Mouse (Mus musculus): ENCODE results near the gene Tmc5.

Tmc5 gene

DNA sequence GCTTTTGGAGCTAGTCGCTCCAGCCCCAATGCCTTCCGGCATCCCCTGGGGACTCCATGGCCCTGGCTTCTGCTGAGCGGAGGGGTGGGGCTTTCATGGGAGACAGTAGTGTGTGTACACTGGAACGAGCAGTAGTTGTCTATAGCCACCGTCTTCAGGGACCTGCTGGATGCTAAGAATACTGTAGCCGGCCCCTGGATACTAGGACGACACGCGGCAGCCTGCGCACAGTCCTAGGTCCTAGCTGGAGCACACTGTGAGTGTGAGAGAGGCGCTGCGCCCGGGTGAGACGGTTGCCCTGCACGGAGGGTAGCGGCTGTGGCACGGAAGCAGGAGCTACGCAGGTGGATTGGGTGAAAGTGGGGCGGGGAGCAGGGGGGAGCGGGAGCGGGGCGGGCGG is at the start of gene Tmc5:
Tmc5 (plus strand) TSS at position 97 of the 400 bp plus-strand sequence.
- in situ Hi-C loops (cut with MseI, MboI) = loop anchor here (5.0 kb wide), 1 partner anchor 90 kb away; no protein-coding TSS in a partner anchor

DNA sequence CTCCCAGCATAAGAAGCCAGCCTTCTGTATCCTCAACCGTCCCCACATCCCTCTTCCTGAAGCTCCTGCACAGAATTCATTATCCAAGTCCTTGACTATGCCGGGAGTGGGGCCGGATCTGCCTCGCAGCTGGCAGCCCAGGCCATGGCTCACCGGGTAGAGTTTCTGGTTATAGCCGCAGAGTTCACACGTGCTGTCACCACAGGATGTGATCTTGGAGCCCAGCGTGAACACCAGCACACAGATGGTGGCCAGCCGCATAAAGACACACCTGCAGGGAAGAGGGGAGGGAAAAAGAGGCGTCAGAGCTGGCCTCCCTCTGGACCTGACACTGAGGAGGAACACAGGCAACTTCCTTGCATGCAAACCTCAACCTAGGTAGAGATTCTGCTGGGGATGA is 49.6 kb upstream of the Tmc5 start:
- in situ Hi-C loops (cut with MseI, MboI) = no loop called here

DNA sequence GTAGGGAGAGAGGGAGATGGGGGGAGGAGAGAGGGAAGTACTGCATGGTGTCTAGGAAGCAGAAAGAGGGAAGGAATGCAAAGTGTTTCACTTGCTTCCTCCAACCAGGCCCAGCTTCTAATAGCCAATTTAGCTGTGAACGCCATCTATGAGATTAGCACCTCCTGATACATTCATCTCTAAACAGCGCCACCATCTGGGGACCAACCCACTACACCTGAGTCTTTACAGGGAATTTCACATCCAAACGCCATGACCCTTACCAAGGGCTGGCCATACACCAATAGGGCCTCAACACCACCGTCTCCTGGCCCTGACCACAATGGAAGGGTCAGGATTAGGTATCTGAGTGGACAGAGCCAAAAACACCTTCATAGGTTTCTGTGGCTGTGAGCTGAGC is 43.2 kb upstream of the Tmc5 start:
- in situ Hi-C loops (cut with MseI, MboI) = no loop called here

DNA sequence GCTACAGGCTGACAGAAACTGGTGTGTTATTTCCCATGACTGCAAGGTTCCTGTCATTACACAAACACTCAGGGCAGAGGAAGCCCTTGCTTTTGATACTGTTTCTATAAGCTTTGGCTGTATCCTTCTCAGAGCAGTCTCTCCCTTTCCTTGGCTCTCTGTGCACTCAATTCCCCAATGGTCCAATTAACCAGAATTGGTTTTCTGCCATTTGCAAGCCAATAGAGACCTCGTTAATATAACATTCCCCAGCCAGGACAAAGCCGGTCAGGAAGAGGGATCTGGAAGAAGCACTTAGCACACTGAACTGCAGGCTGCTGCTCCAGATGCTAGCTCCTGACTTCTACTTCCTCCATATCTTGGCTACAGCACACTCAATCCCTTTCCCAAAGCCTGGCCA is 42.8 kb upstream of the Tmc5 start:
- in situ Hi-C loops (cut with MseI, MboI) = no loop called here

DNA sequence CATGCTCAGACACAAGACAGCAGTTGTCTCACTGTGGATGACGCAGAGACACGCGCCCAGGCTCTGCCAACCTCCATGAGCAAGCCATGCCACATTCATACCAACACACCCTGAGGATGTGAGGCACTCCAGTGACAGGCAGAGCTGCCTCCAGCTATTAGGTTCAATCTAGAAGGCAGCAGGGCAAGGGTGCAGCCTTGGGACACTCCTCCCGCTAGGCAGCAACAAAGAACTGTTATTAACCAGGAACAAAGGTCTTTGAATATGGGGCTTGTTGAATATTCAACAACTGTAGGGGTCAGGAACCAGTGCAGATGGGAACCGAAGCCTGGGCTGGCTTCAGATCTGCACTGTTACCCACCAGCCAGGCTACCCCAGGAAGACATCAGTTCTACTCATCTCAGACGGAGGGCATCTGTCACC is 28.0 kb upstream of the Tmc5 start:
- in situ Hi-C loops (cut with MseI, MboI) = no loop called here

DNA sequence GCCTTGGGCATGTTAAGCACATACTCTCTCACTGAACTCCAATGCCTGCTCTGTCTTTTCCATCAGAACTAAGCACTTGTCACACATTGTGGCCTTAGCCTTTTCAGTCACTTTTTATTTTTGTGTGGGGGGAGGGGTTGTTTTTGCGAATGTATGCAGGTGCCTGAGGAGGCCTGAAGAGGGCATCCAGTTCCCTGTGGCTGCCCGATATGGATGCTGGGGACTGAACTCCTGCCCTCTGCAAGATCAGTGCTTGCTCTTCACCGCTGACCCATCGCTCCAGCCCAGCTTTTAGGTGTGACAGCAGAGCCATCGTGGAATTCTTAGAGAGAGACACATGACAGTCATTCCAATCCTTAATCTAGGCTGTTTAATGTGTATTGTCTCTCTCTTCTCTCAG is 25.7 kb upstream of the Tmc5 start:
- in situ Hi-C loops (cut with MseI, MboI) = no loop called here

DNA sequence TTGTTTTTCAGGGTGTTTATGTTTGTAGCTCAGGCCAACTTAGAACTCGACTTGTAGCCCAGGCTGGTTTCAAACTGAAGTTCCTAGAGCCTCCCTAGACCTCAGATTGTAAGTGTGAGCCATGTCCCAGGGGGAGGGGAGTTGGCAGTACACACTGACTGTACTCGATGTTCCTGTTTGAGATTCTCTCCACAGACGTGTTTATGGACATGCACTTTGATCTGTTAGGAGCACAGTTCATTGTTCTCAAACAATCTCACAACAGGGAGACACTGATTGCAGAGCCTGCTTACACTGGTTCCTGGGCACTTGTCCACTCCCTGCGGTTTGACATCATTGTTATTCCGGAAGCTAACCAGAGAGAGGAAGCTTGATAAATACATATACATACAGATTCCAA is 25.1 kb upstream of the Tmc5 start:
- in situ Hi-C loops (cut with MseI, MboI) = no loop called here

DNA sequence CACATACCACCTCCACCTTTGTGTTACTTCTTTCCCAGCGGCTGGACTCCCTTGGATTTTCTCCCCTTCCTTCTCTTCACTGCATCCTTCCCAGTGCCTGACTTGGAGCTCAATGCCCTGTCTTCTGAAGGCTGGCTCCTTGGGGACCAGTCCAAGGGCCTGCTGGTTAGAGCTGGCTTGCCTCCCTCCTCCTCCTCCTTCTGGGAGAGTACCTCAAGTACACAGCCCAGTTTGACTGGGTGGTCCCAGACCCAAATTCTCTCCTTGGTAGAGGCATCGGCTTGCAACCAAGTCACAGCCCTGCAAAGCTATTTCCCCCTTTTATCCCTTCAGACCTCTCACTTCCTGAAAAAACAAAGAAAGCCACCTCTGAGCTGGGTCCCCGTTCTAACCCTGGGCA is 18.8 kb upstream of the Tmc5 start:
- in situ Hi-C loops (cut with MseI, MboI) = no loop called here

DNA sequence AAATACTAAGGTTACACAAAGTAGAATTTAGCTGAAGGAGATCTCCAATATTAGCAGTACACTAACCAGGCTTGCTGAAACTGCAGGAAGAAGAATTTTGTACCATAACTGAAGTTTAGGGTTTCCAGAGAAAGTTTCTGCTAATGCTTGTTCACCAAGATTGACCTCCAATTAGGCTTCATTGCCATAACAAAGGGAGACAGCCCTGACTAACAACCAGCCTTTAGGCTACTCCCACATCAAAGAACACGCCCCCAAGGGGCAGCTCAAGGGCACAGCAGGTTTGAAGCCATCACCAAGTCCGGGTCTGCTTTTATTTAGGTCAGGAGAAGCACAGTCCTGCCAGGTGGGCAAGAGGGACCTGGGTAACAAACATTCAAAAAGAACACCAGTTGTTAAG is 17.2 kb upstream of the Tmc5 start:
- in situ Hi-C loops (cut with MseI, MboI) = no loop called here

DNA sequence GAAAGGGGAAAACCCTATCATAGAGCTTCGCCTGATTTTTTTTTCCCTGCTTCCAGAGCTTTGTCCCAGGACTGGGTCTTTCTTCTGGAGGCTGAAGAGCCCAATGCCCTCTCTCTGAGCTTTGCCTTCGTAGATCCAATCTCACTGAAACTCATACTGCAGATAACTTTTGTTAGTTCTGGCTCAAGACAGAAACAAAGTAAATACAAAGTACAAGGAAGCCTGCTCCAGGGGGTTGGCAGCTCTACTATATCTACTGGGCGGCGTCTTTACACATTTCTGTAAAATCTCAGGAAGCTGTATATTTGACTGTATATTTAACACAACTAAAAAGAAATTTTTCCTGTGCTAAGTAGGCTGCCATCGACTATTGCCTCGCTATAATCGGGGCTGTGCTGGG is 13.3 kb upstream of the Tmc5 start:
- in situ Hi-C loops (cut with MseI, MboI) = no loop called here

DNA sequence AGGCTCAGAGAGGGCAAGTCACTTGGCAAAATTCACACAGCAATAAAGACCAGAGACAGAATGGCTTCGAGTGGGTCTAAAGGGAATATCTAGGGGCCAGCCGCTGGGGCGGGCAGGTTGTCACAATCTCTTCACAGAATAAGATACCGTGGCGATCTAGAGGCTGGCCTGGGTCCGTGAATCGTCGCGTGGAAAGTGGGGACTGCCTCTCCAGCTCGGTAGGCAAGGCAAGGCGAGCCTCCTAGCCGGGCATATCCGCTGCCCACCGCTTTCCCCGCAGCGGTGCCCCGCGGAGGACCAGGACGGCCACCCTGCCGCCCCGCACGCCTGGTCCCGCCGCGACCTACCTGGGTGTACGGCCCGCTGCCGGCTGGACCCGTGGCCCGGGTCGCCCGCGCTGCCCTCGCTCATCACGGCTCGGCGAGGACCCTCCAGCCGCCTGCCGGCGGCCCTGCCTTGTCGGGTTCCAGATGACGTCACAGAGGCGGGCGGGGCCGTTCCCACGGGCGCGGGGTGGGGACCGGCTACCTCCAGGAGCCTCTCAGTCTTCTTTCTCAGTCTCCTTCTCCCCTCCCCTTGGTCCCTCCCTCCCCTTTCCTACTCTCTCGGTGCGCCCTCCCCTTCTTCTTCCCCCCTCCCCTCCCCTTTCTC is 12.7 kb upstream of the Tmc5 start, which contains the start of gene Tmc7:
Tmc7 (minus strand) TSS at position 480 of the 651 bp plus-strand sequence.
- in situ Hi-C loops (cut with MseI, MboI) = no loop called here

DNA sequence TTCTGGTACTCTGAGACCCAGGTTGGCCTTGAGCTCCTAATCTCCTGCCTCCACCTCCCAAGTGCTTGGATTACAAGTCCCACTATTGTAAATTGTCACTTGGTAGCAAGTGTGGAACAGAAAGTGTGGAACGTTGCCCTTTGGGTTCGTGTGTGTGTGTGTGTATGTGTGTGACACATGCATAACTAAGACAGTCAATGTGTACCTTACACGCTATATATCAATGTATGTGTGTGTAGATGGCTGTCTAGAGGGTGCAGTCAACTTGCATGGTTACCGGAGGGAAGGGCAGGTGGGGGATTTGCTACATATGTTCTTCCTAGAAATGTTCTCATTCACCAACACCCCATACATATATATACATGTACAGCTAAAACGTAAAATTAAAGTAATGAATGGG is 12.2 kb upstream of the Tmc5 start:
- in situ Hi-C loops (cut with MseI, MboI) = no loop called here

DNA sequence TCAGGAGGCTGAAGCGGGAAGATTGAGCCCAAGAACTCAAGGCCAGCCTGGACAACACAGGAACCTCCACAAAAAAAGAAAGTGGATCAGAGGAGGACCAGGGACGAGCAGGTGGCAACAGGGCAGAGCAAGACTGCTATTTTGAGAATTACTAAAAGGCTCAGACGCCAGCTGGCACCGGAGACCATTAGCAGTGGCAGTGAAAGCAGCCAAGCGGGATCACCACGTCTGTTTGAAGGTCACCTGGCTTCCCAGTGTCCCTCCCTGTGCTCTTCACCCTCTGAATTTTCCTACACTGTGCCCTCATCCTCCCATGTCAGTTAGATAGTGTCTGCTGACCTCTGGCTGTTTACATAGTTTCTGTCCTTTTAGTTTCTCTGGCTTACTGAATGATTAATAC is 11.2 kb upstream of the Tmc5 start:
- in situ Hi-C loops (cut with MseI, MboI) = no loop called here

DNA sequence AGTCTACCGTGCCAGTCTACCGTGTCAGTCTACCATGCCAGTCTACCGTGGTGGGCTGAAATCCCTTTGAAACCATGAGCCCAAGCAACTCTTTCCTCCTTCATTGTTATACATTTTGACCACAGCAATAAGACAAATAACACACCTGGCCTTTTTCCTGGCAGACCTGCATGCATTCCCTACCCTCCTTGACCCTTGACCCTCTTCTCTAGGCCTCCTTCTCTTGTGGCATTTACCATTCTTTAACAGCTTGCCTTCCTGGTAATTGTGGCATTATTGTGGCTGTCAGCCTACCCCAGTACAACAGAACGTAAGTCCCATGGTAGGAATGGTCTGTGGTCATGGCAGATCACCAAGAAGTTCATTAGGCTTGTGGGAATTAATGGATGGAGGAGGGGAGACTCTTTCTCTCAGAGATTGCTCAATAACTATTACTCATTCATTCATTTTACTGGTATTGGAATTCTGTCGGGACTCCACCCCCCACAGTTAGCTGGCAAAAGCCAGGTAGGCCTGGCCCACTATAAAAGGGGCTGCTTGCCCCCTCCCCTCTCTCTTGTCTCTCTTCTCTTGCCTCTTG is 6.3 kb upstream of the Tmc5 start:
- in situ Hi-C loops (cut with MseI, MboI) = no loop called here

DNA sequence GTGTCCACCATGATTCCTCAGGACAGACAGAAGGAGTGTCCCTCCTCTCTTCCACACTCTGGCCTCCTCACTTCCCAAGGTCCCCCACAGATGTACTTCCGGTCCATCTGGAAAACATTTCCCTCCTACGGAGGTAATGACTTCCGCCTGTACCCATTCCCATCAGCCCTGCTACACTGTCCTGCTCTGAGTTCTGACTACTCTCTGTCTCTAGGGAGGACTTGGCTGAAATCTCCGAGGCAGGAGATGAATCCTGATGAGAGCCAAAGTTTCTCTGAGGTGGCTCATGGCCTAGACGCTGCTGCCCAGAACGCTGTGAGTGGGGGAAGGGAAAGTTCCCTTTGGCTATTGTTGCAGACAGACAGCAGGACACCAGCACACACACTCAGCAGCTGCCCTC is 5.0 kb upstream of the Tmc5 start:
- in situ Hi-C loops (cut with MseI, MboI) = no loop called here

DNA sequence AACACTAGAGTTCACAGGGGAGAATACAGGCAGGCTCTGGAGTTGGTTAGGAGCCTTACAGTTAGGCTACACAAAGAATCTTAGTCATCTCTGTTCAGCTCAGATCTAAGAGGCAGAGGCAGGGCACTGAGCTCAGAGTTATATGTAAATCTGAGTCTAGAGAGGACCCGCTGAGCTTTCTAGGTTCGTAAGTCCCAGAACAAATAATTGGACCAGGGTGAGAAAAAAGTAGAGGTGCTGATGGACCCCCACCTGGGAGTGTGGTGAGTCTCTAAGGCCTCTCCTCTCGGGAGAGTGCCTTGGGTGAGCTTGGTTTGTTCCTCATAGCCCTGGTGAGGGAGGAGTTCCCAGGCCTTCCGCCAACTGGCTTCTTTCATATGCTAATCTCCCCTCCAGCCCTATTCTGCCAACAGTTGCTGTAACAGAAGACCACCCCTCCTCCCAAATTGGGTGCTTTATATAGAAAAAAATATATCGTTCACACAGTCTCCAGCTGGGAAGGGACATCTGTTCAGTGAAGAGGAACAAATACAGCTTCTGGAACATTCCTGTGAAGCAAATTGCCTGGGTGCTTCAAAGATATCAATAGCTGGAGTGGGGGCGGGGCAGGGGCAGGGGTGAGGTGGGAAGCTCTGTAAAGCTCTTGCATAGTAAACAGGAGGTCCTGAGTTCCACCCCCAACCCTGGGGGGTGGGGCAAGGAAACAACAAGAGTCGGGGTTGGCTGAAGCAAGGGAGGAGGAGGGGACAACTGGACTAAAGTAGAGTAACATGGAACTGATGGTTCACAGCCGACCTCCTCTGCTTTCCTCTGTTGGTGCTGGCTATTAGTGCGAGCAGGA is 3.3 kb upstream of the Tmc5 start:
- in situ Hi-C loops (cut with MseI, MboI) = no loop called here

DNA sequence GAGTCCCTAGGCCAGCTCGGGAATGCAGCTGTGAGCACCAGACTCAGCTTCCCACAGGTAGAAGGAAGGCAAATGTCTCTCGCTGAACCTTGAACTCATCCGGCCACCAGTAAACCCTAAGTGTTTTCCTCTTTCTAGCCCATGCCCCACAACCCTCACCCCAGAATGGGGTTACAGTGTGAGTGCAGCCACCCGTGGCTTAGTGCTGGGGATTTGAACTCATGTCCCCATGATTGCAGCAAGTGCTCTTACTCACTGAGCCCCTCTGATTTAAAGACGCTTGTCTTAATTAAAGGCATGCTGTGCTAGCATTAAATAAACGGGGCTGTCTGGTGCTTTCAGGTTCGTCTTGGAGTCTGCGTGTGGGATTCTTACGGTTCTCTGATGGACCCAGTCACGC is 2.5 kb upstream of the Tmc5 start:
- in situ Hi-C loops (cut with MseI, MboI) = loop anchor here (5.0 kb wide), 1 partner anchor 93 kb away; no protein-coding TSS in a partner anchor

DNA sequence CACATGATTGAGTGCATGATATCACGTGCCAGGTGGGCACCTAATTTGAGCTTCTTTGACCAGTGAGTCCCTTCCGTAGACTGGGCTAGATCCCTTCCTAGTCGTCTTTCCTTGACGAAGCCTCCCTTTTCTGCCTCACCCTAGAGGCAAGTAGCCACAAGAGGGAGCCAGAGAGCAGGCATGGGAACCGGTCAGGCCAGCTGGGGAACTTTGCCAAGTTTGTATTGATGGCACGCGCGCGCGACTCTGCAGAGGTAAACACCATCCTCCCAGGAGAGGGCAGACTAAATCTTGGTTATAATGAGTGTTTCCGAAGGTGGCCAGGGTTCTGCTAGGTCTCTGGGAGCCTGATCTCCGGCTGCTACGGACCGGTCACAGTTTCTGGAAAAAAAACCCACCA is 1.9 kb upstream of the Tmc5 start:
- in situ Hi-C loops (cut with MseI, MboI) = loop anchor here (5.0 kb wide), 1 partner anchor 92 kb away; no protein-coding TSS in a partner anchor

DNA sequence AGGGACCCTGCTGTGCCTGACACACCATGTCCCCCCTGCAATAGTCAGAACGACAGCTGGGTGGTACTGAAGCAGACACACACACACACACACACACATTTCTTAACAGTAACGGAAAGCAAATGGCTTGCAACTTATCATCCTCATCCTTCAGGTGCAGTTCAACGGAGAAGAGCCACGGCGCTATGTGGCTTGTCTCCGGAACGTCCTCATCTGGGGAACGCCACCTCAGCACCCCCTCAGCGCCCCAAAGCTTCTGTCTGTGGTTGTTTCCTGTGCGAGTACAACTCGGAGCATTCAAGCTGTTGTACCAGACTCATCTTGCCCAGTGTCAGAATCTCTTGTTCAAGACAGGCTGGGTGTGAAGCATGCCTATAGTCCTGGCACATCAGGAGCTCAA is 826 bp upstream of the Tmc5 start:
- in situ Hi-C loops (cut with MseI, MboI) = loop anchor here (5.0 kb wide), 1 partner anchor 91 kb away; no protein-coding TSS in a partner anchor

DNA sequence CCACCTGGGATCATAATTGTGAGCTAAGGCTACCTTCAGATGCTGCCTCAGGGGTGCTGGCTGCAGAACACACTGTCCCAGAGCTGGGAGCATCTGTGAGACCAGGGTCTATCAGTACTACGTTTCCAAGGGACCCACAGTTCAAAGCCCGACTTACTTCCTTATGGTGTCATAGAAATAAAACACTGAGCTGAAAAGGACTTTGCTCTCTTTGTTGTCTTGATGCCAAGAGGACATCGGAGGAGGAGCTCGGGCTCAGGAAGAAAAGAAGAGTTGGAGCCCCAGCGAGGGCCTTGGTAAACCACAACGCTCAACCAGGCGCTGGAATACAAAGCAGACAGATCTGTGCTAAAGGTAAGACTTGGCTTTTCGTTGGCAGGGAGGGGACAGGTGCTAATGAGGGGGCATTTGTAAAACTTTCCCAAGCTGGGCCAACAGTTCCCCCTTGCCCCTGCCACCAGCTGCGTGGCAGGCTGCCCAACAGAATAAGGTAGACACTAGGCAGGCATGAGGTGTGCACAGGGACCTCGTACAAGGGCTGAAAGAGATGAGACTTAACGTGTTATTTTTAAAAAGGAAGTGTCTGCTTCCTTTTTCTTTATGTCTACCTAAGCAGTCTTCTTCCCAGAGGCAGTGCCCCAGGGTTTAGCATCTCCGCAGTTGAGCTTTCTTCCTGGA is 3.0 kb downstream of the Tmc5 start:
- in situ Hi-C loops (cut with MseI, MboI) = loop anchor here (5.0 kb wide), 1 partner anchor 87 kb away; no protein-coding TSS in a partner anchor

DNA sequence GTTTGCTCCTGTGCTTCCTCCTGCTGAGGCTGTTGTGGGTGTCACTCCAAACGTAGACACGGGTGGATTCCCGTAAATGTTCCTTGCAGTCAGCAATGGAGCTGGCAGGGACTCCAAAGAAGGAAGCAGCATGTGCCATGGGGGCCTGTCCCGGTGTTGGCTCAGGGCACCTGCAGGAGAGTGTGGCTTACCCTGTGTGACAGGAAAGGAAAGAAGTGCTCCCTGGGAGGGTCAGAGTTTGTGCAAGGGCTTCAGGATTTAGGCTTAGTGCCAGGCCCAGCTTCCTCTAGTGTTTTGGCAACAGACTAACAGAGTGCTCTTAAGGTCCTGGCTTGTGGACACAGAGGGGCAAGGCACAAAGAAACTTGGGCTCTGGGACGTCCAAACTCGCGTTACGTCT is 7.7 kb downstream of the Tmc5 start:
- in situ Hi-C loops (cut with MseI, MboI) = no loop called here

DNA sequence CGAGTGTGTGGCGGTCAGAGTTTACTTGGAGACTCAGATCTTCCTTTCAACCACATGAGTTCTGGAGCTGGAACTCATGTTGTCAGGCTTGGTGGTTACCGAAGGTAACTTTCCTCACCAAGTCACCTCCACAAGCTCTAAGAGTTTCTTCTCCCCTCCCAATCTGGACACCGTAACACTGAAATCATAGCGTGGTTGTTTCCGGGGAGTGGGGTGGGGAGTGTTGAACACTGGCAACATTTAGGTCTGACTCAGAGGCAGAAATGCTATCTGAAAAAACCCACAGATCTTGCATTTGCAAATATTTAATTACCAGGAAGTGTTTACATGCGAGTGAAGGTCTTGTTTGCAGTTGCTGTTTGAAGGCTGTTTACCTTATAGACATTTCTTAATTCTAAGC is 12.7 kb downstream of the Tmc5 start:
- in situ Hi-C loops (cut with MseI, MboI) = no loop called here

Measured in mouse trophoblast stem cell (cell line).